Mouse (Mus musculus): ENCODE results near the gene Pgm2. TPM values are rescaled to one million over a fixed set of nuclear protein-coding genes. Genes with fewer than 3 reads are reported as not detected.

Gene Pgm2
- polyA plus RNA-seq, 1 experiment from 2014 or later, result 12.8 TPM

DNA sequence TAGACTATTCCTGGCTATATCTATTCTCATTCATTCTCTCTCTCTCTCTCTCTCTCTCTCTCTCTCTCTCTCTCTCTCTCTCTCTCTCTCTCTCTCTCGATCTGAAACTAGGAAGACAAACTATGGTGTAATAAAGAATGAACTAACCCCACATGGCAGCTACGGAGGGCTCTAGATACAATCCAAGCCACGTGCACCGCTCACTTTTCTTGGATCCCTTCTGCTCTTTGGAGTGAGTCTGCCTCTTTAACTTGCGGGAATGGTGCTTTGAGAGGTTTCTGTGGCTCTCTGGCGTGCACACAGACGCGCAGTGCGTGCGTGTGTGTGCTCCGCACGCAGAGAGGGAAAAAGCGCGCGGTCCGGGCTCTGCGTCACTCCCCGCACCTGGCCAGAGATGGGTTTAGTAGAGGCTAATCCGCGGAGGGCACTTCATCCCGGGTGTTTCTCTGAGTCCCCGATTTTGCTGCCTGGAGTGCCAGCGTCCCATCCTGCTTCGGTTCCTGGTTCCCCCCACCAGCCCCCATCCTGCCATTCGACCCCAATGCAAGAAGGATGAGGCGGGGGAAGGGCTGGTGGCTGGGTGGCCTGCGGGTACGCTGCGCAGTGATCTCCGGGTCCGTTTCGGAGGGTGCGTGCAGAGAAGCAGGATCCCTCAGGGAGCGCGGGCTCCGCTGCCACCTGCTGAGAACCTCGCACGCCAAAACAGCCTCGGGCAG lies 66.5 kb downstream of the Pgm2 start:
- 0 out of 2 replicates have a peak, but pooled peaks cover 5% of the 10 kb centered on the region for H3K27me3 ChIP-seq (ENCODE audit: control insufficient read depth, insufficient read depth, low read length)
- no peak overlapping the region for H3K27ac ChIP-seq (replicated peaks in 1 of 2; ENCODE audit: control insufficient read depth in 1 of 2, insufficient read depth in 1 of 2, low read depth in 2 of 2, low read length in 2 of 2)
- ATAC-seq (ENCODE audit: insufficient number of reproducible peaks, insufficient read depth, low FRiP score, low read depth), result no peak
- no peaks in the 10 kb centered on the region for H3K36me3 ChIP-seq (ENCODE audit: control insufficient read depth, insufficient read depth, low read length)
- WGBS, result under 1% methylated on average over 39 of the region's 39 CpGs
- peaks cover 24 to 26% of the 10 kb centered on the region in 2 experiments for H3K4me1 ChIP-seq (ENCODE audit: control insufficient read depth in 2 of 2, insufficient read depth in 2 of 2, low read length in 2 of 2)
- H3K9me3 ChIP-seq (ENCODE audit: control insufficient read depth, low read length), result no peaks in the 10 kb centered on the region
- peak overlapping the region; percentile 75 for H3K4me2 ChIP-seq (ENCODE audit: low read length)
- peak overlapping the region; percentile 69 to 86 for H3K4me3 ChIP-seq (ENCODE audit: control insufficient read depth in 1 of 2, insufficient read depth in 1 of 2, low read depth in 1 of 2, low read length in 2 of 2)
- peak overlapping the region; percentile 81 for H3K9ac ChIP-seq (ENCODE audit: low read length)

DNA sequence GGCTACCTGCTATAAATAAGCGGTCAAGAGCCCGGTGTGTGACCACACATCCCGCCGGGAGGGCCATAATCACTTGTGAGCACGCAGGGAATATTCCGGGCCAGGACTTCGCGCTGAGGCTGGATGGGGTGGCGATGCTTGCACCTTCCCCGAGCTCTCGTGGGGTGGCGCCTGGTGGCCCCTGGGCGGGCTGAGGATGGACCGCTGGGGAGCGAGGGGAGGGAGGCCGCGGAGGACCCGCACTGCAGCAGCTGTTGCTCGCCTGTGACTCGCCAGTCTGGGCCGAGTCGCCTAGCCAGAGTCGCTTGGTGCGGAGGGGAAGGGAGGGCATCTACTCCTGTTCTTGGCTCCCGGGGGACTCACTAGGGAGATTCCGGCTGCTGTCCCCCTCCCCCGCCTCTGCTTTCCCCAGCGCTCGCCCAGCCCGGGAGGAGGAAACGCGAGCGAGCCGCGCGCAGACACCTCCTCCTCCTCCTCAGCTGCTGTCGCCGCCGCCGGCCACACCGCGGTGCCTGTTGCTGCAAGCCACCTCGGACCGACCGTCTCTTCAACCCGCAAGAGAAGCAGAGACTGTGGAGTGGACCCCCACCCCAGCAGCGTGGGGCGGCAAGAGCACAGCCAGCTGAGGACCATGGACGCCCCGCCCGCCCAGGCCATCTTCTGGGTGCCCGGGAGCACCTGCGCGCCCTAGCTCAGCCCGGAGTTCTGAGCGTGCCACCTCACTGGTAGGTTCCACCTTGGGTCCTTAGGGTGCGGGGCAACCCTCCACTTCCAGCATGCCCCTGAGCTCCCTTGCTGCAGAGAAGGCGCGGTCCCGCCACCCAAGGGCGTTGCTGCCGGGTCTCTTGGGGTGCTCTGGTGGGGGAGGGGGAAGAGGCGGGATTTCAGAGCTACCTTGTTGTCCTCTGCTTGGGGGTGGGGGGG lies 67.3 kb downstream of the Pgm2 start:
- WGBS, result under 1% methylated on average over 44 of the region's 63 CpGs
- H3K9ac ChIP-seq (ENCODE audit: low read length), result peak overlapping the region; percentile 81
- H3K27me3 ChIP-seq (ENCODE audit: control insufficient read depth, insufficient read depth, low read length), result 0 out of 2 replicates have a peak, but pooled peaks cover 5% of the 10 kb centered on the region
- no peaks in the 10 kb centered on the region for H3K36me3 ChIP-seq (ENCODE audit: control insufficient read depth, insufficient read depth, low read length)
- peaks cover 23 to 26% of the 10 kb centered on the region in 2 experiments for H3K4me1 ChIP-seq (ENCODE audit: control insufficient read depth in 2 of 2, insufficient read depth in 2 of 2, low read length in 2 of 2)
- H3K4me3 ChIP-seq (ENCODE audit: control insufficient read depth in 1 of 2, insufficient read depth in 1 of 2, low read depth in 1 of 2, low read length in 2 of 2), result peak overlapping the region; percentile 69 to 86
- peak; percentile 60 for ATAC-seq (ENCODE audit: insufficient number of reproducible peaks, insufficient read depth, low FRiP score, low read depth)
- no peaks in the 10 kb centered on the region for H3K9me3 ChIP-seq (ENCODE audit: control insufficient read depth, low read length)
- H3K4me2 ChIP-seq (ENCODE audit: low read length), result peak overlapping the region; percentile 75
- H3K27ac ChIP-seq (replicated peaks in 1 of 2; ENCODE audit: control insufficient read depth in 1 of 2, insufficient read depth in 1 of 2, low read depth in 2 of 2, low read length in 2 of 2), result no peak overlapping the region

DNA sequence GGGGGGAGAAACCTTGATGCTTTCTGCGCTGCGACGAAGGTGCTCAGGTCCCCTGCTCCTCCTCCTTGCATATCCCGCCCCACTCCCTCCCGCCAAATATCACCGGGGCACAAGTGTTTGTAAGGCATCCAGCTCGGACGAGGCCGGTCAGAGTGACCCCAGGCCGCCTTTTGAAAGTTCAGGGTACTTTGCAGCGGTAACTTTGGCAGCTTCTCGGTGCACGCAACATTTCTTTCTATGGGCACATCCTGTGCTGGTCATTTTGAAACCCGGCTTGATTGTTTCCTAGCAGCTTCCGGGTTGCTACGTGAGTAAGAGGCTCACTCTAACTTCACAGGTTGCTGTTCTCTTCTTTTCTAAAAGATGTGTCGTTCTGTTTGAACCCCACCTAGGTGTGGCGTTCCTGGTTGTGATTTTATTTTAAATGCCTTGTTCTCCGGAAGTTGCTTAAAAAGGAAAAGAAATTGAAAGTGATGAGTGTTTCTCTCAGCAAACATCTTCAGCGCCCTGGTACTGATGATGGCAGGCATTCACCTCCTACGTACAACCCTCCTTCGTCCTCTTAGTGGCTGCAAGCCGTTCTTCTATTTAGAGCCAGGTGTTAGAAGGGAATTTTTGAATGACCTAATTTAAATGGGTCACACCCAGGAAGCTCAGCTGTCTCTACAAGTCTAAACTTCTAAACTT lies 68.1 kb downstream of the Pgm2 start:
- Histone ChIP-seq H3K9ac (ENCODE audit: low read length) (peak overlapping the region; percentile 81), H3K36me3 (ENCODE audit: control insufficient read depth, insufficient read depth, low read length) (no peaks in the 10 kb centered on the region), H3K9me3 (ENCODE audit: control insufficient read depth, low read length) (no peaks in the 10 kb centered on the region), H3K4me1 (ENCODE audit: control insufficient read depth in 2 of 2, insufficient read depth in 2 of 2, low read length in 2 of 2) (peaks cover 18 to 19% of the 10 kb centered on the region in 2 experiments), H3K27ac (replicated peaks in 1 of 2; ENCODE audit: control insufficient read depth in 1 of 2, insufficient read depth in 1 of 2, low read depth in 2 of 2, low read length in 2 of 2) (no peak overlapping the region), H3K27me3 (ENCODE audit: control insufficient read depth, insufficient read depth, low read length) (0 out of 2 replicates have a peak, but pooled peaks cover 5% of the 10 kb centered on the region), H3K4me3 (ENCODE audit: control insufficient read depth in 1 of 2, insufficient read depth in 1 of 2, low read depth in 1 of 2, low read length in 2 of 2) (peak overlapping the region; percentile 69 to 86), H3K4me2 (ENCODE audit: low read length) (peak overlapping the region; percentile 75)
- ATAC-seq (ENCODE audit: insufficient number of reproducible peaks, insufficient read depth, low FRiP score, low read depth), result no peak
- under 1% methylated on average over 23 of the region's 23 CpGs for WGBS

DNA sequence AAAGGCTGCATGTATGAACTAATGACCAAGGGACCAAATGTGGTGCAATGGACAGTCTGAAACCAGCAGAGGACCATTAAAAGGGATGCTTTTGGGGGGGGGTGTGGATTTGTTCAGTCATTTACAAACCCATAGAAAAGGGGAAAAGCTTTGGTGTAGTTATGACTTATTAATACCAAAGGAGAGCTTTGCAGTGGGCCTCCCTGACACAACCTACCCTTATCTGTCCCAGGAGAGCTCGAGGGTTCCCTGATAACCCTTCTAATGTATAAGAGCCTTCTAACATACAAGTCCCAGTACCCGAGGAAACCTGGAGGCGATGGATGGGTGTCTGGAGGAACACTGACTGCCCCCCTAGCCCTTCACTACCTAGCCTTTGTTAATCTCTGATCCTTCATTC lies 69.2 kb downstream of the Pgm2 start:
- Histone ChIP-seq H3K4me3 (ENCODE audit: control insufficient read depth in 1 of 2, insufficient read depth in 1 of 2, low read depth in 1 of 2, low read length in 2 of 2) (no peak overlapping the region), H3K27ac (replicated peaks in 1 of 2; ENCODE audit: control insufficient read depth in 1 of 2, insufficient read depth in 1 of 2, low read depth in 2 of 2, low read length in 2 of 2) (no peak overlapping the region), H3K27me3 (ENCODE audit: control insufficient read depth, insufficient read depth, low read length) (0 out of 2 replicates have a peak, but pooled peaks cover 5% of the 10 kb centered on the region), H3K9ac (ENCODE audit: low read length) (no peak overlapping the region), H3K36me3 (ENCODE audit: control insufficient read depth, insufficient read depth, low read length) (no peaks in the 10 kb centered on the region), H3K4me1 (ENCODE audit: control insufficient read depth in 2 of 2, insufficient read depth in 2 of 2, low read length in 2 of 2) (peaks cover 9 to 10% of the 10 kb centered on the region in 2 experiments), H3K4me2 (ENCODE audit: low read length) (no peak overlapping the region; the same call in 1 of the 2 replicates), H3K9me3 (ENCODE audit: control insufficient read depth, low read length) (no peaks in the 10 kb centered on the region)
- no peak for ATAC-seq (ENCODE audit: insufficient number of reproducible peaks, insufficient read depth, low FRiP score, low read depth)
- 49% methylated on average over 3 of the region's 3 CpGs for WGBS

DNA sequence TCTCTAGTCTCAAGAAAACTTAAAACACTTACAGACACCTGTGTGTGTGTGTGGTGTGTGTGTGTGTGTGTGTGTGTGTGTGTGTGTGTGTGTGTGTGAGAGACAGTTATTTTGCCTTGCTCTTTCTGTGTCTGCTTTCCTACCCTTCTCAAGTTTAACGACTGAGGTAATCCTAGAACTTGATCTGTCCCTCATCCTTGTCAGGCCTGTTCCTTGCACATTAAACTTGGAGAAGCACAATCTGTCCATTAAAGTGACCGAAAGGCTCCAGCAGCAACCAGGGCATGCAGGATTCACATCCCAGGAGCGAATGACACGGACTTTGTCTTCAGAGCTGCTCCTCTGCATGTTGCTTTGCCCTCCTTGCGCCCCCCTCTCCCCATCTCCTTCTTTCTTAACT lies 69.8 kb downstream of the Pgm2 start:
- H3K27me3 ChIP-seq (ENCODE audit: control insufficient read depth, insufficient read depth, low read length), result 0 out of 2 replicates have a peak, but pooled peaks cover 5% of the 10 kb centered on the region
- peaks cover 6 to 10% of the 10 kb centered on the region in 2 experiments; a peak in 3 of 4 replicates for H3K4me1 ChIP-seq (ENCODE audit: control insufficient read depth in 2 of 2, insufficient read depth in 2 of 2, low read length in 2 of 2)
- ATAC-seq (ENCODE audit: insufficient number of reproducible peaks, insufficient read depth, low FRiP score, low read depth), result no peak
- H3K9me3 ChIP-seq (ENCODE audit: control insufficient read depth, low read length), result no peaks in the 10 kb centered on the region
- no peak overlapping the region for H3K4me3 ChIP-seq (ENCODE audit: control insufficient read depth in 1 of 2, insufficient read depth in 1 of 2, low read depth in 1 of 2, low read length in 2 of 2)
- no peak overlapping the region for H3K4me2 ChIP-seq (ENCODE audit: low read length)
- H3K9ac ChIP-seq (ENCODE audit: low read length), result no peak overlapping the region
- no peak overlapping the region for H3K27ac ChIP-seq (replicated peaks in 1 of 2; ENCODE audit: control insufficient read depth in 1 of 2, insufficient read depth in 1 of 2, low read depth in 2 of 2, low read length in 2 of 2)
- no peaks in the 10 kb centered on the region for H3K36me3 ChIP-seq (ENCODE audit: control insufficient read depth, insufficient read depth, low read length)
- WGBS, result 85% methylated on average over 5 of the region's 5 CpGs

DNA sequence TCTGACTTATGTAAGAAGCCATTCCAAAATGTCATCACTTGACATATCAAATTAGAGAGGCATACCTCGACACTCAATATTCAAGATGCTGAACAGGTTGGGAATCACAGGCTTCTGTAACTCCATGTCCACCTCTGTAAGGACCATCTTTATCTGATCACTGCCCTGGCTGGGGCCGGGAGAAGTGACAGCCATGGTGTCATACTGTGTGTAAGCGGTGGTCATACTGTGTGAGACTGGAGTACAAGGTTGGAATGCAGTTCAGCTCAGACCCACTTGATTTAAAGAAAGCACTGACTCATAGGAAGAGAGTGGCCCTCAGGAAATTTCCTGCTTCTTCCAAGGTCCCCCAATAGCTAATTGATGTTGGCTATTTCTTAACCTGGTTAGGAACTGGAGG lies 71.7 kb downstream of the Pgm2 start:
- Histone ChIP-seq H3K4me2 (ENCODE audit: low read length) (no peak overlapping the region), H3K9me3 (ENCODE audit: control insufficient read depth, low read length) (no peaks in the 10 kb centered on the region), H3K4me3 (ENCODE audit: control insufficient read depth in 1 of 2, insufficient read depth in 1 of 2, low read depth in 1 of 2, low read length in 2 of 2) (no peak overlapping the region), H3K27me3 (ENCODE audit: control insufficient read depth, insufficient read depth, low read length) (no peaks in the 10 kb centered on the region), H3K36me3 (ENCODE audit: control insufficient read depth, insufficient read depth, low read length) (no peaks in the 10 kb centered on the region), H3K4me1 (ENCODE audit: control insufficient read depth in 2 of 2, insufficient read depth in 2 of 2, low read length in 2 of 2) (peaks cover 0 to 4% of the 10 kb centered on the region in 2 experiments; a peak in 2 of 4 replicates), H3K27ac (replicated peaks in 1 of 2; ENCODE audit: control insufficient read depth in 1 of 2, insufficient read depth in 1 of 2, low read depth in 2 of 2, low read length in 2 of 2) (no peak overlapping the region), H3K9ac (ENCODE audit: low read length) (no peak overlapping the region)
- WGBS, result 59% methylated on average over 3 of the region's 3 CpGs
- no peak for ATAC-seq (ENCODE audit: insufficient number of reproducible peaks, insufficient read depth, low FRiP score, low read depth)

DNA sequence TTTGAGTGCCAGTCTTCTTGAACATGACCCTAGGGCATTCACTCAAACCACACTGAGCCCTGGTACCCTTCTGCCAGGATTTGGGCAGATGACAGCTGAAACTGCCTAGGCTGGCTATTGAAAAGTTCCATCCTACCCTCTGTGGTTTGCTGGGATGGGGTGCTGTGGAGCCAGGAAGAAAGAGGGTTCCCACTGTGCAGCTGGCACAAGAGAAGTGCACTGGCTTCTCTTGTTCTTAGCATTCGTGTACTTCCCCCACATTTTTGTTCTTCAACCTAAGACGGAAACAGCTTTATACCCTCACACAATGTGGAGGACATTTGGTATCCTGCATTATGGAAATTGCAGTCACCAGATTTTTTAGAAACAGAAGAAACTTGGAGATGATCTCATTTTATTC lies 73.1 kb downstream of the Pgm2 start:
- H3K27ac ChIP-seq (replicated peaks in 1 of 2; ENCODE audit: control insufficient read depth in 1 of 2, insufficient read depth in 1 of 2, low read depth in 2 of 2, low read length in 2 of 2), result no peak overlapping the region
- WGBS, result 80% methylated on average over 2 of the region's 2 CpGs
- no peak overlapping the region for H3K9ac ChIP-seq (ENCODE audit: low read length)
- no peak overlapping the region for H3K4me2 ChIP-seq (ENCODE audit: low read length)
- H3K9me3 ChIP-seq (ENCODE audit: control insufficient read depth, low read length), result no peaks in the 10 kb centered on the region
- no peaks in the 10 kb centered on the region for H3K27me3 ChIP-seq (ENCODE audit: control insufficient read depth, insufficient read depth, low read length)
- no peaks in the 10 kb centered on the region for H3K36me3 ChIP-seq (ENCODE audit: control insufficient read depth, insufficient read depth, low read length)
- peaks cover 0 to 4% of the 10 kb centered on the region in 2 experiments; a peak in 2 of 4 replicates for H3K4me1 ChIP-seq (ENCODE audit: control insufficient read depth in 2 of 2, insufficient read depth in 2 of 2, low read length in 2 of 2)
- ATAC-seq (ENCODE audit: insufficient number of reproducible peaks, insufficient read depth, low FRiP score, low read depth), result no peak
- no peak overlapping the region for H3K4me3 ChIP-seq (ENCODE audit: control insufficient read depth in 1 of 2, insufficient read depth in 1 of 2, low read depth in 1 of 2, low read length in 2 of 2)
